Mouse (Mus musculus): ENCODE measurements around the gene Grk2.

DNA sequence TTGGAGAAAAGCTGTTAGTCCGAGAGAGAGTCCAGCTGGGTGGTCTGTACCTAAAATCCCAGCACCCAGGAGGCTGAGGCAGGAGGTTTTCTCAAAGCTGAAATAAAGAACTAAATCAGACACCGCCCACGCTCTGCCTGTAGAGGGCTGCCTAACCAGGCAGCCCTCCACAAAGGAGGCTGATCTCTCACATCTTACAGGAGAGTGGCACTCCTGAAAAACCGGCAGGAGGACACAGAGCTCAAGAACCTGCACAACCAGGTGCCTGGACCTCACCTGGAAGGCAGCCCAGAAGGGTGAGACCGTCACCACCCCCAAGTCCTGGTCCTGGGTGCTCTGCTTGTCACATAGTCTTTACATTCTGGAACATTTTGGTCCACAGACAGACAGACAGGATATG, 8.2 kb downstream of the Grk2 start:
- no peak for TF ChIP-seq POLR2A (IDR thresholded peaks at IDR 0.05; ENCODE audit: borderline replicate concordance, extremely low read depth, low read depth, low read length)
- TF ChIP-seq CTCF (IDR thresholded peaks at IDR 0.05; ENCODE audit: insufficient read depth, low read length) = no peak
